Mouse (Mus musculus): ENCODE measurements around the gene Dgki.

GRCm38 (mm10) chr6:37317904-37318303 is 17.9 kb upstream of the Dgki start:
- TF ChIP-seq CTCF (IDR thresholded peaks at IDR 0.05; ENCODE audit: low read depth, low read length) = no peak
- TF ChIP-seq GATA1 (IDR thresholded peaks at IDR 0.05; ENCODE audit: borderline replicate concordance, low read length) = no peak
